Mouse (Mus musculus) cerebellum, postnatal 4 days (tissue): Measurements from ENCODE around the gene Sirt7.

Source experiments
- DNase-seq, 2 experiments: peaks; one replicate each; pipeline ENCODE4 v3.0.0; 2022; ENCODE audit warnings: low spot score in 2 of 2, mixed read lengths in 1 of 2

Gene Sirt7

DNA sequence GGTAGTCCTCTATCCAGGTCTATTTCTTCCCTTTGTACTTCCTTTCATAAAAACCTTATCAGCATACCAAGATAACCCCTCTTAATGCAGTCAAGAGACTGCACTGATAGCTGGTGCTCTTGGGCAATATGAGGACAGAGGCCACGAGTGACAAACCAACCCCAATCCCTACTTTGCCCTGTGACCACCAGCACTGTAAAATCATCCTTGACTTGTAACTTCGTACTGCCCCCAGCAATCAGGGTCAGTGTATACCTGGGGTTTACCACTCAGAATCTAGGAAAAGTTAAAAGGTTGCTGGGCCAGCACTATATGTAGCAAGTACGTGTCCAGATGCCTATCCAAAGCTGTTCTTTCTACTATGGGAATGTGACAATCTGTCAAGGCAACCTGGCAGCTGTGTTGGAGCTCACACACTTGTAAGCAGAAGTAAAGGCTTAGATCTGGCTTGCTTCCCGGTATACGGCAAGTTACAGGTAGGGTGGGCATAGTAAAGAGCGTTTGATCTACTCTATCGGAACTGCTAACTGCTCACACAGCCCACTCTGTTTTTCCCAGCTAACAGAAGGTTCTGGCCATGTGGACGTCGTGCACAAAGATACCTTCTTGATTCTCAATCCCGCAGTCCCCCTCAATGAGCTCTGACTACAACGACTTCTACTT, 53.2 kb downstream of the Sirt7 start:
- DNase-seq = no peak

DNA sequence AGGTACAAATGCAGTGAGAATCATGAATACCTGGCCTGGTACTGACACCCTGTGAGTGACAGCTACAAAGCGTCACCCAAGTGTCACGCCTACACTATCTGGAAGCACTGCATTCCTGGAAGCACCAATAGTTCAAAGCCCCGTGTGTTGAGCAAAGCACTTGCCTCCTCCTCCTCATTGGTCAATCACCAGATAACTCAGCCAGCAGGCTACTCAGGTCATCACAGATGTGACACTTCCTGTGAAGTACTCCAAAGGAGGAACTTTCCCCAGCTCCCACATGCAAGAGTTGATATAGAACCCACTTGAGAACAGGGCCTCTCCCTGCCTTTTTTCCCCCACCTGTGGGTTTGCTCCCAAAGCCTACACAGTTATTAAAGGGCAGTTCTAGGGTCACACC, 53.9 kb downstream of the Sirt7 start:
- DNase-seq = no peak
